In genomic region chr12:33182428-33183137, GRCm38 (mm10) we compare ENCODE assay signal across 15 mouse cellular contexts. TPM values are rescaled to one million over a fixed set of nuclear protein-coding genes. Genes with fewer than 3 reads are reported as not detected.
DNase-seq lines count a peak whose midpoint lies in the region; ATAC-seq lines count a peak whose summit lies in the region.
"Had no signal": no experiment of that assay in that cellular context is flagged by ENCODE, and none has a peak within 500 bp of the region (broad histone marks: within the 10 kb centered on the region; RNA-seq: fewer than 3 reads in every experiment).

No protein-coding gene starts in this region.

- no peaks in the 10 kb centered on the region for H3K36me3 ChIP-seq in neural tube, embryonic 13.5 days
- H3K36me3 ChIP-seq in neural tube, embryonic 15.5 days = no peaks in the 10 kb centered on the region
- H3K36me3 ChIP-seq: hindbrain, embryonic 15.5 days; liver, embryonic 15.5 days had no signal

- no peak overlapping the region for H3K27ac ChIP-seq in neural tube, embryonic 13.5 days (replicated peaks)
- no peak overlapping the region for H3K27ac ChIP-seq in neural tube, embryonic 15.5 days (replicated peaks)
- H3K27ac ChIP-seq: hindbrain, embryonic 15.5 days; liver, embryonic 15.5 days had no signal

- no peak overlapping the region for H3K4me3 ChIP-seq in neural tube, embryonic 13.5 days
- no peak overlapping the region for H3K4me3 ChIP-seq in neural tube, embryonic 15.5 days (replicated peaks)
- H3K4me3 ChIP-seq: erythroblast, embryonic 14.5 days; hindbrain, embryonic 15.5 days; liver, embryonic 15.5 days had no signal

- H3K9ac ChIP-seq in neural tube, embryonic 13.5 days = no peak overlapping the region
- H3K9ac ChIP-seq in neural tube, embryonic 15.5 days (replicated peaks) = no peak overlapping the region
- H3K9ac ChIP-seq: hindbrain, embryonic 15.5 days; liver, embryonic 15.5 days had no signal

- ATAC-seq in neural tube, embryonic 13.5 days (ENCODE audit: low read depth) = peak; percentile 45; the same call in 1 of the 2 replicates
- no peak for ATAC-seq in neural tube, embryonic 15.5 days (ENCODE audit: low FRiP score)
- ATAC-seq in inflammation-experienced regulatory T-cells, adult 6 months = peak; percentile 76

- H3K4me2 ChIP-seq in neural tube, embryonic 13.5 days = no peak overlapping the region
- H3K4me2 ChIP-seq in neural tube, embryonic 15.5 days = no peak overlapping the region
- H3K4me2 ChIP-seq: heart, embryonic 11.5 days; hindbrain, embryonic 15.5 days; liver, embryonic 15.5 days had no signal

- no peaks in the 10 kb centered on the region for H3K27me3 ChIP-seq in neural tube, embryonic 13.5 days
- H3K27me3 ChIP-seq in neural tube, embryonic 15.5 days (replicated peaks) = no peaks in the 10 kb centered on the region
- H3K27me3 ChIP-seq: hindbrain, embryonic 15.5 days; liver, embryonic 15.5 days had no signal

- 61% methylated on average over 11 of the region's 11 CpGs for WGBS in neural tube, embryonic 13.5 days
- 59% methylated on average over 11 of the region's 11 CpGs for WGBS in neural tube, embryonic 15.5 days

- peak; percentile 16 for DNase-seq in T-cell, adult 2 months (ENCODE audit: low spot score)
- DNase-seq in thymus, postnatal 4 days = peak; percentile 27
- no peak for DNase-seq in retina, embryonic 14.5 days (ENCODE audit: low spot score)
- no peak for DNase-seq in spleen, postnatal 4 days (ENCODE audit: low spot score in 2 of 2)
- DNase-seq: cerebellum, adult 11-12 months; kidney, postnatal 14 days; layer of hippocampus, postnatal 36 days; lung, postnatal 4 days had no signal

- no peaks in the 10 kb centered on the region for H3K9me3 ChIP-seq in neural tube, embryonic 13.5 days
- H3K9me3 ChIP-seq in neural tube, embryonic 15.5 days (replicated peaks) = no peaks in the 10 kb centered on the region
- H3K9me3 ChIP-seq: hindbrain, embryonic 15.5 days; liver, embryonic 15.5 days had no signal

- H3K4me1 ChIP-seq in neural tube, embryonic 13.5 days (replicated peaks) = peaks cover 27% of the 10 kb centered on the region
- peaks cover 15% of the 10 kb centered on the region for H3K4me1 ChIP-seq in neural tube, embryonic 15.5 days

RNA-seq across cellular contexts. Expression of gene Atxn7l1, which starts 35.1 kb away (rescaled TPM):
- polyA plus RNA-seq in neural tube, embryonic 13.5 days (2015; fragmentation: Nextera tagmentation; extraction: Ambion mirVana) = 22.1 and 23.3 TPM in 2 replicates
- 19.4 and 27.7 TPM in 2 replicates for polyA plus RNA-seq in neural tube, embryonic 15.5 days (2015; fragmentation: Nextera tagmentation; extraction: Ambion mirVana)
- 10 to 100 TPM; 59.7 to 94.2 (median 92.9) TPM for polyA plus RNA-seq in inflammation-experienced regulatory T-cells, adult 6 months (2017; shearing (Covaris generic))

Comparison
In these comparisons a context has a peak if more than half of its experiments do, and no peak if none do; other contexts are left out.
1. DNase-seq: peak in T-cell, adult 2 months (single experiment) and thymus, postnatal 4 days (single experiment); none in retina, embryonic 14.5 days (single experiment) and spleen, postnatal 4 days (0 of 2).